Mouse (Mus musculus): ENCODE measurements around the gene Gm29427. TPM values are rescaled to one million over a fixed set of nuclear protein-coding genes. Genes with fewer than 3 reads are reported as not detected.

Gene Gm29427
- total and polyA plus RNA-seq, 3 experiments, result not detected

- dilution Hi-C loops (cut with MboI; ENCODE audit: extremely low pct_ligation_motif_present, extremely low pct_unique_long_range_greater_than_20kb, low sequenced_read_pairs) (no loop called here), in situ Hi-C loops (cut with MboI; ENCODE audit: low pct_ligation_motif_present, low pct_unique_long_range_greater_than_20kb, low sequenced_read_pairs) (no loop called here)
- Histone ChIP-seq H3K9ac (ENCODE audit: insufficient read depth, low read depth) (no peak overlapping the region), H3K4me1 (ENCODE audit: control insufficient read depth in 1 of 2, insufficient read depth in 2 of 2) (peaks cover 0 to 30% of the 10 kb centered on the region in 2 experiments; a peak in 2 of 4 replicates), H3K27me3 (replicated peaks) (no peaks in the 10 kb centered on the region), H3K36me3 (replicated peaks in 1 of 2; ENCODE audit: control insufficient read depth in 1 of 2, insufficient read depth in 1 of 2, low read length in 1 of 2) (no peaks in the 10 kb centered on the region), H3K9me3 (replicated peaks; ENCODE audit: low read length) (no peaks in the 10 kb centered on the region), H3K27ac (ENCODE audit: insufficient read depth, low read depth) (no peak overlapping the region), H3K4me3 (replicated peaks in 1 of 3; ENCODE audit: low read depth in 2 of 3, low read length in 2 of 3, poor library complexity in 1 of 3) (no peak overlapping the region), H3K4me2 (ENCODE audit: insufficient read depth, low read depth, poor library complexity, severe bottlenecking) (no peak overlapping the region), H3K79me2 (replicated peaks; ENCODE audit: control insufficient read depth, extremely low read depth, insufficient read depth, poor library complexity, severe bottlenecking) (no peaks in the 10 kb centered on the region)
- TF ChIP-seq MAFK (IDR thresholded peaks at IDR 0.05; ENCODE audit: insufficient replicate concordance, low read length) (no peak), KAT2A (IDR thresholded peaks at IDR 0.05; ENCODE audit: insufficient replicate concordance, low read length) (no peak), ZMIZ1 (IDR thresholded peaks at IDR 0.05; ENCODE audit: low read depth, low read length) (no peak), E2F4 (IDR thresholded peaks at IDR 0.05; ENCODE audit: insufficient replicate concordance, low read depth, low read length) (no peak)
- no peak for DNase-seq (ENCODE audit: extremely low read depth)
Measured at GRCm38 (mm10) chr1:130734852-130735251, 19.3 kb upstream of the Gm29427 start.

GRCm38 (mm10) chr1:130734452-130734851 lies 18.9 kb upstream of the Gm29427 start:
- Histone ChIP-seq H3K4me1 (ENCODE audit: control insufficient read depth in 1 of 2, insufficient read depth in 2 of 2) (peaks cover 0 to 26% of the 10 kb centered on the region in 2 experiments; a peak in 1 of 4 replicates), H3K27me3 (replicated peaks) (no peaks in the 10 kb centered on the region), H3K27ac (ENCODE audit: insufficient read depth, low read depth) (no peak overlapping the region), H3K4me3 (replicated peaks in 1 of 3; ENCODE audit: low read depth in 2 of 3, low read length in 2 of 3, poor library complexity in 1 of 3) (no peak overlapping the region), H3K9ac (ENCODE audit: insufficient read depth, low read depth) (no peak overlapping the region), H3K79me2 (replicated peaks; ENCODE audit: control insufficient read depth, extremely low read depth, insufficient read depth, poor library complexity, severe bottlenecking) (no peaks in the 10 kb centered on the region), H3K9me3 (replicated peaks; ENCODE audit: low read length) (no peaks in the 10 kb centered on the region), H3K4me2 (ENCODE audit: insufficient read depth, low read depth, poor library complexity, severe bottlenecking) (no peak overlapping the region), H3K36me3 (replicated peaks in 1 of 2; ENCODE audit: control insufficient read depth in 1 of 2, insufficient read depth in 1 of 2, low read length in 1 of 2) (no peaks in the 10 kb centered on the region)
- in situ Hi-C loops (cut with MboI; ENCODE audit: low pct_ligation_motif_present, low pct_unique_long_range_greater_than_20kb, low sequenced_read_pairs) (no loop called here), dilution Hi-C loops (cut with MboI; ENCODE audit: extremely low pct_ligation_motif_present, extremely low pct_unique_long_range_greater_than_20kb, low sequenced_read_pairs) (no loop called here)
- no peak for TF ChIP-seq TCF12 (IDR thresholded peaks at IDR 0.05; ENCODE audit: low read depth, low read length)
- no peak for TF ChIP-seq BHLHE40 (IDR thresholded peaks at IDR 0.05; ENCODE audit: low read depth, low read length)
- no peak for TF ChIP-seq KAT2A (IDR thresholded peaks at IDR 0.05; ENCODE audit: insufficient replicate concordance, low read length)
- TF ChIP-seq ZC3H11A (IDR thresholded peaks at IDR 0.05; ENCODE audit: low read depth, low read length), result no peak
- TF ChIP-seq NELFE (IDR thresholded peaks at IDR 0.05; ENCODE audit: low read depth, low read length), result no peak
- TF ChIP-seq SMC3 (IDR thresholded peaks at IDR 0.05; ENCODE audit: low read depth, low read length), result no peak
- no peak for TF ChIP-seq CTCF (conservative IDR thresholded peaks at IDR 0.05 in 1 of 2, IDR thresholded peaks at IDR 0.05 in 1 of 2; ENCODE audit: low read depth in 2 of 2, low read length in 2 of 2)
- TF ChIP-seq ZMIZ1 (IDR thresholded peaks at IDR 0.05; ENCODE audit: low read depth, low read length), result no peak
- TF ChIP-seq CHD2 (IDR thresholded peaks at IDR 0.05; ENCODE audit: low read length), result no peak
- no peak for TF ChIP-seq ELF1 (IDR thresholded peaks at IDR 0.05; ENCODE audit: low read depth, low read length)
- no peak for TF ChIP-seq RCOR1 (conservative IDR thresholded peaks at IDR 0.05; ENCODE audit: low read depth, low read length)
- no peak for TF ChIP-seq MAX (IDR thresholded peaks at IDR 0.05; ENCODE audit: low read length)
- no peak for TF ChIP-seq PAX5 (IDR thresholded peaks at IDR 0.05; ENCODE audit: low read length)
- TF ChIP-seq TBP (conservative IDR thresholded peaks at IDR 0.05; ENCODE audit: low read depth, low read length), result no peak
- TF ChIP-seq RAD21 (IDR thresholded peaks at IDR 0.05; ENCODE audit: low read depth, low read length), result no peak
- no peak for TF ChIP-seq SIN3A (IDR thresholded peaks at IDR 0.05; ENCODE audit: low read length)
- TF ChIP-seq ZKSCAN1 (IDR thresholded peaks at IDR 0.05; ENCODE audit: borderline replicate concordance, low read depth, low read length), result no peak
- no peak for TF ChIP-seq MXI1 (IDR thresholded peaks at IDR 0.05; ENCODE audit: low read depth, low read length)
- no peak for TF ChIP-seq E2F4 (IDR thresholded peaks at IDR 0.05; ENCODE audit: insufficient replicate concordance, low read depth, low read length)
- TF ChIP-seq UBTF (IDR thresholded peaks at IDR 0.05; ENCODE audit: low read depth, low read length), result no peak
- no peak for DNase-seq (ENCODE audit: extremely low read depth)
